Mouse (Mus musculus): Measurements from ENCODE around the gene Ikzf4. TPM values are rescaled to one million over a fixed set of nuclear protein-coding genes. Genes with fewer than 3 reads are reported as not detected.
A peak's percentile ranks its signal among the peaks of the same experiment; 100 is the strongest.
"Not testable (repeated sequence)": the region's sequence is repeated elsewhere in the genome, so short reads cannot be mapped to it uniquely, and the experiment has no call there.

The Ikzf4 gene
- polyA plus RNA-seq, 2 experiments from 2014 or later, result 102 to 158 TPM

DNA sequence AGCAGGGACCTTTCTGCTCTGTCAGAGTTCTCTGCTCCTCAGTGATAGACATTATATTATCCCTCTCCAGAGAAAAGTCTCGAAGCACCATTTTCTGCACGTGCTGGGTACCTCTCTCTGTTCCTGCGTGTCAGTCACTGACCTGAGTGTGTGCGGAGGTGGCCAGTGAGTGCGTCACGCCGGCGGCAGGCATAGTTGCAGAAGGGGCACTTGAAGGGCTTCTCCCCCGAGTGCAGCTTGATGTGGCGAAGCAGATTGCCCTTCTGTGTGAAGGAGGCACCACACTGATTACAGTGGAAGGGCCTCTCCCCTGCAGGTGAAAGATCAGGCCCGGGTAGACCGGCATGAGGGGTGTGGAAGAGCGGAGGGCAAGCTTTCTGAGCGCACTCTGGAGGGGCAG is 5.8 kb downstream of the Ikzf4 start:
- ATAC-seq, result no peak

DNA sequence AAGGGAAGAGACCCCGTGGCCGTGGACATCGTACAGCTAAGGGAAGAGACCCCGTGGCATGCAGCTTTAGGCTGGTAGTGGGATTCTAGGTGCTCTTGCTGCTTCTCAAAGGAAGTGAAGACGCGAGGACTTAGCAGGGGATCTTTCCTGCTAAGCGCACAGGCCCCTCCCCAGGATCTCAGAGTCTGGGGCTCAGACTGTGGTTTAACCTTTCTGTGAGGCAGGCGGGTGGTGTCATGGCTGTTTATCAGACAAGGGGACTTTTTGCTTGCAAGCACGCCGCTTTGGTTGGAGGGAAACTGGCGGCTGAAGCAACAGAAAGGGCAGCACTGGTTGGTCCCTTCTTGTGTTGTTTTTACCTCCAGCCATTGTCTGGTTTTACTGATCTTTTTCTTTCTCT is 8.8 kb downstream of the Ikzf4 start:
- peak; percentile 90 for ATAC-seq

DNA sequence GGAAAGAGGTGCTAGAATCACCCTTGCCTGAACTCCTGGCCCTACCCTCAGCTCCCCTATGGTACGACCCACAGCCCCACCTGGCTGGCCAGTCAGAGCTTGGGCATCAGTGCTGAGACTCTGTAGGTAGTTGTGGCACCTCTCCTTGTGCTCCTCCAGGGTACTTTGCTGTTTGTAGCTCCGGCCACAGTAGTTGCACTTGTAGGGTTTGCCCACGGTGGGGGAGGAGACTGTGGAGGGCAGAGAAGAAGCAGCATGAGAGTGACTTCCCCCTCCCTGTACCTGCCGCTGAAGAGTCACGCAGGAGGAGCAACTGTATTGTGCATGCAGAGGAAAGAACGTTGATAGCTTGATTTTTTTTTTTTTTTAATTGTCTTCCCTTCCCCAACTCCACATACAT is 9.2 kb downstream of the Ikzf4 start:
- ATAC-seq, result peak; percentile 44

DNA sequence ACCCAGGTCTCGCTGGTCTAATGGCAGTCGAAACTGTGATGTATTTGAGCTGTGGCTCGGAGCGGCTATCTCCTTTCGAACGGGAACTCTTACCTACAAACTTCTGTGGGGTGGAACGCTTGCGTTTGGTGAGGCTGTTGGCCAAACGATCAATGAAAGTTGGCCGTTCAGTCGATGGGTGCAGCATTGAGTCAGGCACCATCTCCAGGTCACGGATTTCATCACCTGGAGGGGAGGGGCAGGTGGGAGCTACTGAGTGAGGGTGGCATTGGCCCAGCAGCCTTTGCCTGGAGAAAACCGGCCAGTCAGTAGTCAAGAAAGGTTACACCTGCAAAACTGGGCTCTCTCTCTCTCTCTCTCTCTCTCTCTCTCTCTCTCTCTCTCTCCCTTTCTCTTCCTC is 10.1 kb downstream of the Ikzf4 start:
- ATAC-seq, result no peak

DNA sequence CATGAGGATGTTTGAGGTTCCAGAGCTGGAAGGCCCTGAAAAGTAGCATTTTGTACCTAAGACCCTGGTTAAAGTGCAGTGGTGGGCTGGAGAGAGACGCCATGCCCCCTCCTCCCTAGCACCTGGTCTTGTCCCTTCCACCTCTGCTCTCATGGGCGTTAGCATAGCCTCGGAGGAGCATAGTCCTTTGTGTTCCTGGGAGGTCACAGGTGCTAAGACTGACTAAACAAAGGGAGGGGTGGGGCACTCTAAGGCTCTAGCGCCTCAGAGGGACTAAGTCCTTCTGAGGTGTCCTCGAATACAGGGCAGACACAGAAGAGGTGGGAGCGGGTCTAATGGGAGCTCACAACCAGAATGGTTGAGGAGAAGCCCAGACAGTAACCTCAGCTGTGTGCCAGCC is 14.2 kb downstream of the Ikzf4 start:
- no peak for ATAC-seq

DNA sequence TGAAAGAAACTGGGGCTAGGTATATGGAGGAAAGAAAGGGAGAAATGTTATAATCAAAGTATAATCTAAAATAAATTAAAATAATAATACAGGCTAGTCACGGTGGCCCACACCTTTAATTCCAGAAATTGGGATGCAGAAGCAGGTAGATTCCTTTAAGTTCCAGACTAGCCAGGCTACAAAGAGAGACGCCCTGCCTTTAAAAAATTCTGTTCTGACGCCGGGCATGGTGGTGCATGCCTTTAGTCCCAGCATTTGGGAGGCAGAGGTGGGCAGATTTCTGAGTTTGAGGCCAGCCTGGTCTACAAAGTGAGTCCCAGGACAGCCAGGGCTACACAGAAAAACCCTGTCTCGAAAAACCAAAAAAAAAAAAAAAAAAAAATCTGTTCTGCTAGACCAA is 15.5 kb downstream of the Ikzf4 start:
- ATAC-seq, result not testable (repeated sequence)

DNA sequence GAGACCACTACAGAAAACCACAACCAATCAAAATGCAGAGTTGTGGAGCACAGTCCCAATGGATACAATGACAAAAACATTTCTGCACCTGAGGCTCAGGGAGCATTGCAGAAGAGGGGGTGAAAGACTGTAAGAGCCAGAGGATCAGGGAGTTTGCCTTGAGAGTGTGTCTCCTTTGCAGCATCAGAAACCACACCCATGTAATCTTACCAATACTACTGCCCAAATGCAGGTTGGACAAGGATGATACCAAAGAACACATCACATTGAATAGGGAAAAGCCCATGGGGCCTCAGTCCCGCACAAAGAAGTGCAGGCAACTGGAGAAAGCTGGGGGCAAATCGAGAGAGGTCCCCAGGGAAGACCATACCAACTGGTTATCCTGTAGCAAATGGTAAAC is 16.0 kb downstream of the Ikzf4 start:
- ATAC-seq, result no peak

DNA sequence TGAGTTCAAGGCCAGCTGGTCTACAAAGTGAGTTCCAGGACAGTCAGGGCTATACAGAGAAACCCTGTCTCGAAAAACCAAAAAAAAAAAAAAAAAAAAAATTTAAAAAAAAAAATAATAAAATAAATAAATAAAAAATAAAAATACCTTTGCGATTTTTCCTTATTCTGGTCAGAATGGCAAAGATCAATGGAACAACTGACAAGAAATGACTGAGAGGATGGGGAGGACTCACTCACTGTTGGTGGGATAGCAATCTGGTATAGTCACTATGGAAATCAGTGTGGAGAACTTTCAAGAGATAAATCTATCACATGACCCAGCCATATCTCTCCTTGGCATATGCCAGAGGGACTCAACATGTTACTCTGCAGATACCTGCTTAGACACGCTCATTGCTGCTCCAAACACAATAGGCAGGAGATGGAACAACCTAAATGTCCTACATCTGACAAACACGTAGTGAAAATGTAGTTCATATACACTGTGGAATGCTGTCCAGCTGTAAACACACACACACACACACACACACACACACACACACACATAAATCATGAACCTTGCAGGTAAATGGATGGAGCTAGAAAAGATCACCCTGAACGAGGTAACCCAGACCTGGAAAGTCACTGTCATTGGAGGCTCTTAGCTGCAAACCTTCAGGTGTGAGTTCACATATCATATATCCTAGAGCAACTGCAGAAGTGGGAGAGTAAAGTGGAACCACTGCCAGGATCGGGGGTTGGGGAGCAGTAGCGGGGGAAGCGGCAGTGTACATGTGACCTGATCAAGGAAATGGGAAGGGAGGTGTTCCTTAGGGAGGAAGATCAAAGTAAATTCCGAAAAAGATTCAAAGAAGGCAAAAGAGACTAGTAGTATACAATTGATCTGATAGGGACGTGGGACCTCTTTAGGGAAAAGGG is 18.1 kb downstream of the Ikzf4 start:
- no peak for ATAC-seq

DNA sequence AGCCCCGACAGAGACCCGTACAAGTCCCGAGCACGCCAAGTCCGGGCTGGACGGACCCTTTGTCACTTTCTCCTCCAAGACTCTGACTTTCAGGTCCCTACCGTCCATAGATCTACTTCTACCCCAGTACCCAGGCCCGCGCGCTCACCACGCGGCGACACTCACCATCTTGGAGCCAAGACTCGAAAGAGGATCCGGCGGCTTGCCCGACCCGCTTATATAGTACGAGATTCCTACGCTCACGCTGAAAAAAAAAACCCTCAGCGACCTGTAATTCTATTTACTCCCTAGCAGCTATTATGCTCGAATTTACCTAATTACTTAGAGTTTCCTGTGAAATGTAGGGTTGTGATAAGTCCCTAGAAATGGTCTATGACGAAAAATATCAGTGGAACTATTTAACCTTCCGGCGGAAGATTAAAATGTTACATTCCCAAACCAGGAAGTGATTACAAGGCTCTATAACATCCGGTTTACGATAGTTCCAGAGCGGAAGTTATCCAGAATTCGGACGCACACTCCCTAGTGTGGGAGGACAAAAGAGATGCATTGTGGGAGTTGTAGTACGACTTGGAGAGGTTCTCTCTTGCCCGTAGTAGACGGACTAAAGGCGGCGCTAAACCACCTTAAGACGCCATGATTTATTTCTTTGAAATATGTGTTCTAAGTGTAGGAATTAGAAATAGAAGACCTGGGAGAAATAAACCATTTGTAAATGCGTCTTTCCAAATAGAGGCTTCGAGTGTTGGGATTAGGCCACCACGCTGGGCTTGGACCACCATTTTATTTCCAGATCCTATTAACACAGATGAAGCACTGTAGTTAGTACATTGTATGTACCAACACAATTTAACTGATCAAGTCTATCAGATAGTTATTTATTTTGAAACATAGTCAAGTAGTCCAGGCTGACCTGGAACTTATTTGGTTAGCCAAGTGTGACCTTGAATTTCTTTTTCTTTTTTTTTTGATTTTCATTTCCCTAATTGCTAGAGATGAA is 19.2 kb downstream of the Ikzf4 start, which contains the start of gene Rps26:
Rps26 (minus strand) TSS at position 437 of the 1,000 bp plus-strand sequence.
- peak; percentile 98 for ATAC-seq

DNA sequence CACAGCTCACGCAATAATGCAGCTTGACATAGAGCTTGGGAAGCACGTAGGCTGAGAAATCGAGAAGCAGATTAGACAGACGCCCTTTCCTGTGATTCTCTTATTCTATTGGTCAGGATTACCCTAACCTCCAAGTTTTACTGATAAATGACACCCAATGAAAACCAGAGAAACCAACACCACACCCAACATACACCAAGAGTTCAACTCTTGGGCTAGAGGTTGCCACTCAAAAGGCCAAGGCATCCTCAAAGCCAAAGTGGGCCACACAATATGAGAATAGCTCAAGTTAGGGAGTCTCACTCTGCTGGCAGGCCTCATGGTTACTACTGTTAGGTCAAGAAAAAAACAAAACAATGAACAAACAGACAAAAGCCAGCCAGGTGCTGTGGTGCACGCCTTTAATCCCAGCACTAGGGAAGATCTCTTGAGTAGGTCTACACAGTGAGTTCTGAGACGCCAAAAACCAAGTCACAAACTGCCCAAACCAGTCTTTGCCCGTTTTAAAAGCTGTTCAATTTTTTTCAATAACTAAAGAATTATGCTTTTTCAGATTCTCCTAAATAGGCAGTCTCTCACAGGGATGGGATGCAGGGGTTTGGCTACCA is 20.4 kb downstream of the Ikzf4 start:
- no peak for ATAC-seq

DNA sequence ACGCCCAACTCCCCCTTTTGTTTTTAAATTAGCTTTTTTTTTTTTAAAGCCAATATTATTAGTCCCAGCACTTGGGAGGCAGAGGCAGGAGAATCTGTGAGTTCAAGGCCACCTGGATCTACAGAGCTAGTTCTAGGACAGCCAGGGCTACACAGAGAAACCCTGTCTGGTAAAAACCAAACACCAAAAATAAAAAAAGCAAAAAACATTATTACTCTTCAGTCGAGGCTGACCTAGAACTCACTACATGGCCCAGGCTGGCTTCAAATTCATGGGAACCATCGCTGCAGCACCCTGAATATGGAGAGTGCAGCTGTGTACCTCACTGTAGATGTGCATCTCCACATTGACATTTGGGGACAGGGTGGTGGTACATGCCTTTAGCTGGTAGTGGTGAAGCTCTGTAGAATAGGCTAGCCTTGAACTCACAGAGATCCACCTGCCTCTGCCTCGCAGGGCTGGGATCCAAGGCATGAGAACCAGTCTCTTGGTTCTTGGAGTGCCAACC is 22.6 kb downstream of the Ikzf4 start:
- not testable (repeated sequence) for ATAC-seq

DNA sequence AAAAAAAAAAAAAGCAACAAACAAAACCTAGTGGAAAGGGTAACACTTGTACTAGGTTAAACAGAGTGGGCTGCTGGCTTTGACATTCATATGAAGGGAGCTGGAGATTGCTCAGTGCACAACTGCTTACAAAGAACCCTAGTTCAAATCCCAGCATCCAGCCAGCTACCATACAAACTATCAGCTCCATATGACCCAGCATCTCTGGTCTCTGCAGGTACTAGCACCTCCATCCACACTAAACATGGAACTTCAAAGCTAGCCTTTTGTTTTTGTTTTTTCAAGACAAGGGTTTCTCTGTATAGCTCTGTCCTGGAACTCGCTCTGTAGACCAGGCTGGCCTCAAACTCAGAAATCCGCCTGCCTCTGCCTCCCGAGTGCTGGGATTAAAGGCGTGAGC is 23.1 kb downstream of the Ikzf4 start:
- ATAC-seq, result no peak

DNA sequence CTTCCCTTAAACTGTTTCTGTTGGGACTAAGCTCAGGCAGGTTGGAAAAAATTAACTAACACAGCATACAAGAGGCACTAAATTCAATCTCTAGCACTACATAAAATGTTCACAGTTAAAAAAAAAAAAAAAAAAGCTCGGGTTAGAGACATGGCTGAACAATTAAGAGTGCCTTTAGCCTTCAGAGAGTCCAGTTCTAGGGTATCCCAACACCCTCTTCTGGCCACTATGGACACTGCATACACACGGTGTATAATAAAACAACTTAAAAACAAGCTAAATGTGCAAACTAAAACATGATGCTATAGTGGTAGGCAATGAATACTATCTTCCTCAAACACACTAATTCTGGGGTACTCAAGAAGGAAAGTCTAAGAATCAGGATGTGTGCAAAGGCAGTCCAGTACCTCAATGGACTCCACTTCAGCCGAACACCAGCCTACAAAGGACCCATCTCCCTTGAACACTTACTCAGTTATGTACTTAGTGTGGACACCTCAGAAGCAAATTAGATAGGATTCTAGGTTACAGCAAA is 23.7 kb downstream of the Ikzf4 start:
- ATAC-seq, result no peak

DNA sequence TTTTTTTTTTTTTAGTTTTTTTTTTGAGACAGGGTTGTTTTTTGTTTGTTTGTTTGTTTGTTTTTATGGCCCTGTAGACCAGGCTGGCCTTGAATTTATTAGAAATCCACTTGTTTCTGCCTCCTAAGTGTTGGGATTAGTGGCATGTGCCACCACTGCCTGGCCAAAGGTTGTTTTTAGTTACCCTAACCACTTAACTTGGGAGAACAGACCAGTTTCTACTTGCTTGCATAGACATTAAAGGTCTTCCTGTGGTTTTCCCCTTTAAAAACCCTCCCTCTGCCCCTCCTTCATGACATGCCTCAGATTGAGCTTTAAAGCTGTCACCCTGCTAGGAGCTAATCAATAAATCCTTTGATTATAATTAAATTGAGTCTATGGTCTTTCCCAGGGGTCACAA is 25.6 kb downstream of the Ikzf4 start:
- ATAC-seq, result peak; percentile 53

DNA sequence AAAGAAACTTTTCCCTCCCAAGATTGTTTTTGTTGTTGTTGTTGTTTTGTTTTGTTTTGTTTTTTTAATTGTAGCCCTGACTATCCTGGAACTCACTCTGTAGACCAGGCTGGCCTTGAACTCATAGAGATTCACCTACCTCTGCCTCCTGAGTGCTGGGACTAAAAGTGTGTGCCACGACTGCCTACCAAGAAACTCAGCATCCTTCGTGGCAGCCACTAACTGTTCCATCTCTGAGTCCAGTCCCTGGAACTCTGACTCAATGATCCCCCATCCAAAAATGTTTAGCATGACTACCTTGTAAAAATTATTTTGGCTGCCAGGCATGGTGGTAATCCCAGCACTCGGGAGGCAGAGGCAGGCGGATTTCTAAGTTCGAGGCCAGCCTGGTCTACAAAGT is 26.6 kb downstream of the Ikzf4 start:
- ATAC-seq, result not testable (repeated sequence)

DNA sequence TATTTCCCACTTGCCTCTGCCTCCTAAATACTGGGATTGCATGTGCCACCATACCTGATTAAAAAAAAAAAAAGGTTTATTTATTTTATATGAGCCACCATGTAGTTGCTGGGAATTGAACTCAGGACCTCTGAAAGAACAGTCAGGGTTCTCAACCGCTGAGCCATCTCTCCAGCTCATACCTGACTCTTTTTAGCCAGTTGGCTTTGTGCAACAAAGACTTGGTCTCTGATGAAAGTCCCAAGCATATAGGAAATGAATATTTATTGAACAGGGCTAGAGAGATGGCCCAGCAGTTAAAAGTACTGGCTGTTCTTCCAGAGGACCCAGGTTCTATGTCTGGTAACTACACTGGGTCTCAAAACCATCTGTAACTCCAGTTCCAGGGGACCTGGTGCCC is 27.2 kb downstream of the Ikzf4 start:
- no peak for ATAC-seq

DNA sequence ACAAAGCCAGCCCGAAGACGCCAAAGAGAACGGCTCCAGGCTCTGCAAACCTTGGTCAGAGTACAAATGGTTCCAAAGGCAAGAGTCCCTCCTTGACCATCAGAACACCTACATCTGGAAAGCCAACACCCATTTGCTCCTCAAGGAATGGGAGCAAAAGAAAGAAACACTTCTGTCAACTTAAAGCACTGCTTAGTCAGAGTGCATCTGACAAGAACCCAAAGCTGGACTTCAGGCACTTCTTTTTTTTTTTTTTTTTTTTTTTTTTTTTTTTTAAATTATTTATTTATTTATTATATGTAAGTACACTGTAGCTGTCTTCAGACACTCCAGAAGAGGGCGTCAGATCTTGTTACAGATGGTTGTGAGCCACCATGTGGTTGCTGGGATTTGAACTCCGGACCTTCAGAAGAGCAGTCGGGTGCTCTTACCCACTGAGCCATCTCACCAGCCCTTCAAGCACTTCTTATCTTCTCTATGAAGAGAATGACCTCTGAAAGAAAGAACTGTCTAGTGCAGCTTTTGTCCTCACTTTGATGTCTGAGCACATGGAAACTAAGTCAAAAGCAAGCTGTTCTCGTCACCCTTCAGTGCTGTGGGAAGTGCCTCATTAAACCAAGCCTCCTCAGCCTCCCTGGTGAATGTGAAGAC is 29.9 kb downstream of the Ikzf4 start:
- not testable (repeated sequence) for ATAC-seq

DNA sequence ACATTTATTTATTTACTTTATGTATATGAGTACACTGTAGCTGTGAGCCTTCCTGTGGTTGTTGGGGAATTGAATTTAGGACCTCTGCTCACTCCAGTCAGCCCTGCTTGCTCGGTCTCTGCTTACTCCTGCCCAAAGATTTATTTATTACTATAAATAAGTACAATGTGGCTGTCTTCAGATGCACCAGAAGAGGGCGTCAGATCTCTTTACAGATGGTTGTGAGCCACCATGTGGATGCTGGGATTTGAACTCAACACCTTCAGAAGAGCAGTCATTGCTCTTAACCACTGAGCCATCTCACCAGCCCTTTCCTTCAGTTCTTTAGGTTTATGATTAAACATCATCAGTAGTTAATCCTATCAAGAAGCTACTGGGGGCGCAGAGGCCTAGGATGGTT is 30.9 kb downstream of the Ikzf4 start:
- no peak for ATAC-seq

DNA sequence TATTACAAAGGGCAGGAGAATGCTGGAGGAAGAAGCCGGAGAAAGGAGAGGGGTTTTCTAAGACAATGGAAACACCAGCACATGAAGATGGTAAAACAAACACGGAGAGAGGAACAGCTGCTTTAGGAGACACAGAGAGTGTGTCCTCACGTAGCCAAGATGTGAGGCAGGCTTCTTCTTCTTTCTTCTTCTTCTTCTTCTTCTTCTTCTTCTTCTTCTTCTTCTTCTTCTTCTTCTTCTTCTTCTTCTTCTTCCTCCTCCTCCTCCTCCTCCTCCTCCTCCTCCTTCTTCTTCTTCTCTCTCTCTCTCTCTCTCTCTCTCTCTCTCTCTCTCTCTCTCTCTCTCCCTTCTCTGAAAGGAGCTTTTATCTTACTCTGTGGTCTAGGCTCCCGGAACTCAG is 32.0 kb downstream of the Ikzf4 start:
- not testable (repeated sequence) for ATAC-seq

DNA sequence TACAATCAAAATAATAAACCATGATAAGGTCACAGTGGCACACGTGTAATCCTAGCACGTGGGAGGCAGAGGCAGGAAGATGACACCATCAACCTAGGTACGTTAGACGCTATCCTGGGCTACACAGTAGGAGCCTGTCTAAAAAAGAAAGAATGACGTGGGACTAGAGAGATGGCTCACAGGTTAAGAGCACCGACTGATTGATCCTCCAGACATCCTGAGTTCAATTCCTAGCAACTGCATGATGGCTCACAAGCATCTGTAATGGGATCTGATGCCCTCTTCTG is 32.7 kb downstream of the Ikzf4 start:
- peak; percentile 88 for ATAC-seq

DNA sequence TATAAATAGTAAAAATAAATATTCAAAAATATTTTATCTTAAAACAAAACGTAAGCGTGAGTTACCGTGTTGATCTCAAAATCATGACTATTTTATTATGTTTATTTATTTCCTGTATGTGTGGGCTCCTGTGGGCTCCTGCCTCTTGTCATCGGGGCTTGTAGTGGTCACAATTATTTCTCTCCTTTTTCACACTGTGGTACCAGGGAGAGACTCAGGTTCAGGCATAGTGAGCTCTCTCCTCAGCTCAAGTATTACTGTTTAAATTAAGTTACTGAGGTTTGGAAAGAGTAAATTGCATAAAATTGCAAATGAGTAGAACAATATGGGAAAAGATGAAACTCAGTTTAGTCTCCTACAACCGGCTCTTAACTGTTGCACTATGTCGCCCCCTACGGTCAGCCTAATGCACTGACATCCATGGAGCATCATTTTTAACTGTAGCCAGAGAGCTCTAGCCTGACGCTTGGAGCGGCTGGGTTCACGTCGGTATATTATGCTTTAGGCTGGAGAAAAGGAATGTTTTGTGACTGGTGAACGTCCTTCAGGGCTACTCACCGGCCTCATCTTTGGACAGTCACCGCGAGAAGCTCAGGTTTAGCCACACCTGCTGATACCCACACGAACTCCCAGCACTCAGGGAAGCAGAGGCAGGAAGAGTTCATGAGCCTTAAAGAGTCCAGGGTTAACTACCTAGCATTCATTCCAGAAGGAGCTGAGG is 33.2 kb downstream of the Ikzf4 start:
- peak; percentile 88 for ATAC-seq

Data from CD4-positive, CD25-positive, alpha-beta regulatory T cell, adult 4 months (primary cell).